Mouse (Mus musculus) lung, embryonic 15.5 days (tissue): ENCODE results near the gene Krt8. TPM values are rescaled to one million over a fixed set of nuclear protein-coding genes. Genes with fewer than 3 reads are reported as not detected.

ENCODE experiments used
- ATAC-seq: fragments of 200-750 bp; cut with Nextera tagmentation; 2 replicates; pipeline ENCODE4 v1.8.0; 2017; ENCODE audit warnings: moderate number of reproducible peaks, borderline replicate concordance; ENCODE audit not compliant: low FRiP score, low TSS enrichment; ENCODE audit errors: extremely low read depth
- H3K27ac ChIP-seq: fragments of 300-500 bp; sonication (generic); 2 replicates; pipeline ENCODE4 v1.5.1; 2015; ENCODE audit warnings: moderate library complexity, mild to moderate bottlenecking, inconsistent platforms
- H3K27me3 ChIP-seq: fragments of 300-500 bp; sonication (generic); 2 replicates; pipeline ENCODE4 v1.6.1; 2015; ENCODE audit warnings: inconsistent platforms
- H3K36me3 ChIP-seq: fragments of 300-500 bp; sonication (generic); 2 replicates; pipeline ENCODE4 v1.6.1; 2015; ENCODE audit warnings: inconsistent platforms
- H3K4me1 ChIP-seq: fragments of 300-500 bp; sonication (generic); 2 replicates; pipeline ENCODE4 v1.6.1; 2015; ENCODE audit warnings: inconsistent platforms
- H3K4me2 ChIP-seq: fragments of 300-500 bp; sonication (generic); 2 replicates; pipeline ENCODE4 v1.6.1; 2015; ENCODE audit warnings: inconsistent platforms, mild to moderate bottlenecking, moderate library complexity
- H3K4me3 ChIP-seq: fragments of 300-500 bp; sonication (generic); 2 replicates; pipeline ENCODE4 v1.5.1; 2015; ENCODE audit warnings: mild to moderate bottlenecking, inconsistent platforms
- H3K9ac ChIP-seq: fragments of 300-500 bp; sonication (generic); 2 replicates; pipeline ENCODE4 v1.6.1; 2015; ENCODE audit warnings: inconsistent platforms
- H3K9me3 ChIP-seq: fragments of 300-500 bp; sonication (generic); 2 replicates; pipeline ENCODE4 v1.6.1; 2016; ENCODE audit warnings: inconsistent platforms
- WGBS: fragments of 180-500 bp; shearing (Covaris S2); methylation state at CpG from one replicate; pipeline ENCODE4 v1.1.7; 2015; 5-methylcytosine and 5-hydroxymethylcytosine counted together
- polyA plus RNA-seq: library from polyadenylated mRNA; unstranded; fragments of >200 nt; fragmentation: Nextera tagmentation; extraction: Ambion mirVana; gene quantifications from 2 replicates; pipeline ENCODE4 v1.2.1, GENCODE M21; 2015

Krt8 gene
- polyA plus RNA-seq, 1 experiment from 2014 or later = 345 TPM

- ATAC-seq = 0 out of 2 replicates have a peak, but pooled peaks have one; percentile 61
- Histone ChIP-seq H3K4me1 (peaks cover 6% of the 10 kb centered on the region; the same call in 1 of the 2 replicates), H3K36me3 (no peaks in the 10 kb centered on the region), H3K4me3 (no peak overlapping the region), H3K9me3 (no peaks in the 10 kb centered on the region), H3K27ac (no peak overlapping the region; the same call in 1 of the 2 replicates), H3K9ac (no peak overlapping the region), H3K27me3 (no peaks in the 10 kb centered on the region), H3K4me2 (no peak overlapping the region)
- 53% methylated on average over 8 of the region's 8 CpGs for WGBS
Observed at GRCm38 (mm10) chr15:101966808-101967207, 37.5 kb downstream of the Krt8 start.

- Histone ChIP-seq H3K9ac (no peak overlapping the region), H3K27ac (no peak overlapping the region), H3K9me3 (no peaks in the 10 kb centered on the region), H3K27me3 (no peaks in the 10 kb centered on the region), H3K4me2 (no peak overlapping the region), H3K36me3 (no peaks in the 10 kb centered on the region), H3K4me1 (no peaks in the 10 kb centered on the region), H3K4me3 (no peak overlapping the region)
- WGBS = 83% methylated on average over 3 of the region's 3 CpGs
- no peak for ATAC-seq
Observed at GRCm38 (mm10) chr15:101958891-101959290, 45.4 kb downstream of the Krt8 start.

- no peaks in the 10 kb centered on the region for H3K9me3 ChIP-seq
- ATAC-seq = no peak
- no peaks in the 10 kb centered on the region for H3K27me3 ChIP-seq
- peak within 1 kb of the TSS; percentile 82 for H3K27ac ChIP-seq
- H3K9ac ChIP-seq = no peak within 1 kb of the TSS
- H3K4me2 ChIP-seq = no peak within 1 kb of the TSS
- peaks cover 13% of the 10 kb centered on the region; the same call in 1 of the 2 replicates for H3K4me1 ChIP-seq
- WGBS = 77% methylated on average over 9 of the region's 9 CpGs
- H3K36me3 ChIP-seq = no peaks in the 10 kb centered on the region
- no peak within 1 kb of the TSS for H3K4me3 ChIP-seq
Observed at GRCm38 (mm10) chr15:101954187-101954586, 50.1 kb downstream of the Krt8 start, which contains the start of gene Krt78. Gene Krt78, minus strand, starts transcription at chr15:101954287.

- H3K4me1 ChIP-seq = peaks cover 13% of the 10 kb centered on the region; the same call in 1 of the 2 replicates
- 67% methylated on average over 7 of the region's 7 CpGs for WGBS
- H3K27ac ChIP-seq = peak overlapping the region; percentile 82
- ATAC-seq = peak; percentile 39
- no peaks in the 10 kb centered on the region for H3K36me3 ChIP-seq
- no peak overlapping the region for H3K4me2 ChIP-seq
- H3K9me3 ChIP-seq = no peaks in the 10 kb centered on the region
- H3K9ac ChIP-seq = no peak overlapping the region
- no peak overlapping the region for H3K4me3 ChIP-seq
- H3K27me3 ChIP-seq = no peaks in the 10 kb centered on the region
Observed at GRCm38 (mm10) chr15:101952733-101953474, 51.4 kb downstream of the Krt8 start.

Other genes with a start within 250 kb of the Krt8 start
- not detected in 2 replicates for gene Krt72, start 218.0 kb downstream of the Krt8 start, polyA plus RNA-seq
- not detected in 2 replicates for gene Krt73, start 202.1 kb downstream of the Krt8 start, polyA plus RNA-seq
- not detected in 2 replicates for gene Krt2, start 186.3 kb downstream of the Krt8 start, polyA plus RNA-seq
- gene Krt1, start 153.7 kb downstream of the Krt8 start, polyA plus RNA-seq = 0.54 and 0.55 TPM in 2 replicates
- not detected in 2 replicates for gene Krt77, start 134.8 kb downstream of the Krt8 start, polyA plus RNA-seq
- gene Krt76, start 111.6 kb downstream of the Krt8 start, polyA plus RNA-seq = not detected in 2 replicates
- 13.3 and 18.4 TPM in 2 replicates for gene Krt4, start 79.7 kb downstream of the Krt8 start, polyA plus RNA-seq
- 0.97 and 1.0 TPM in 2 replicates for gene Krt79, start 64.2 kb downstream of the Krt8 start, polyA plus RNA-seq
- gene Krt78, start 50.2 kb downstream of the Krt8 start, polyA plus RNA-seq = 0.22 TPM in 1 of 2 replicates, not detected in the other
- gene Krt18, start 23.7 kb upstream of the Krt8 start, polyA plus RNA-seq = 221 and 264 TPM in 2 replicates
- 118 and 121 TPM in 2 replicates for gene Eif4b, start 69.3 kb upstream of the Krt8 start, polyA plus RNA-seq
- gene Tns2, start 95.9 kb upstream of the Krt8 start, polyA plus RNA-seq = 47.6 and 54.5 TPM in 2 replicates
- gene Spryd3, start 131.8 kb upstream of the Krt8 start, polyA plus RNA-seq = 18.8 and 20.5 TPM in 2 replicates
- 12.3 and 16.8 TPM in 2 replicates for gene Igfbp6, start 139.9 kb upstream of the Krt8 start, polyA plus RNA-seq
- 0.20 and 0.34 TPM in 2 replicates for gene Soat2, start 146.0 kb upstream of the Krt8 start, polyA plus RNA-seq
- gene Zfp740, start 198.8 kb upstream of the Krt8 start, polyA plus RNA-seq = 60.7 and 67.1 TPM in 2 replicates
- gene Csad, start 200.2 kb upstream of the Krt8 start, polyA plus RNA-seq = 74.1 and 78.1 TPM in 2 replicates
- gene Itgb7, start 227.5 kb upstream of the Krt8 start, polyA plus RNA-seq = 2.0 and 3.2 TPM in 2 replicates